Mouse (Mus musculus): ENCODE results near the gene Nckap5.

DNA sequence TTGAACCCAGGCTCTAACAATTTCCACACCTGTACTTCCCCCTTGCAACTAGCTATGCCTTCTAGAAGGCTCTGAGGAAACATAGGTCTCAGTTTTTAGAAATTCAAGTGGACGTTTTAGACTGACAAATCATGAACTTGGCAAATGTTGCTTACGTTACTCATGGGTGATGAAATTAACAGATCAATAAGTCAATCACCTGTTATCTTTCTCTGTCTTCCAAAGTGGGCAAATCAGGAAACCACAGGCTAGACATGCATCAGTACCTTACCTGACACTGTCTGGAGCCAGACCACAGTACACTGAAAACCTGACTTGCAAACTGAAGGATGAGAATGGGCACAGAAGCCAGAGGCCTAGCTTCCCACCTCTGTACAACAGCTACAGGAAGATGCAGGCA, 529.5 kb downstream of the Nckap5 start:
- TF ChIP-seq CTCF (IDR thresholded peaks at IDR 0.05; ENCODE audit: control insufficient read depth, insufficient read depth, insufficient read length) = no peak
- TF ChIP-seq MYOG (IDR thresholded peaks at IDR 0.05; ENCODE audit: control insufficient read depth, extremely low read depth, insufficient read length) = no peak

Measured in C2C12 (cell line).